Mouse (Mus musculus): ENCODE measurements around the gene Gm49378.

The Gm49378 gene

GRCm38 (mm10) chr14:55637795-55638194 lies at the start of gene Gm49378:
Gm49378 (minus strand) TSS chr14:55637895.
- no peak for DNase-seq (ENCODE audit: low read depth, low spot score)

GRCm38 (mm10) chr14:55682118-55682493 lies 44.4 kb upstream of the Gm49378 start:
- DNase-seq (ENCODE audit: low read depth, low spot score) = no peak

GRCm38 (mm10) chr14:55681160-55682117 lies 43.7 kb upstream of the Gm49378 start, which contains the start of gene Tinf2:
Tinf2 (minus strand) TSS chr14:55681820.
- peak; percentile 92 for DNase-seq (ENCODE audit: low read depth, low spot score)

GRCm38 (mm10) chr14:55677615-55678014 lies 39.9 kb upstream of the Gm49378 start:
- no peak for DNase-seq (ENCODE audit: low read depth, low spot score)

- DNase-seq (ENCODE audit: low read depth, low spot score) = no peak
Observed at GRCm38 (mm10) chr14:55672741-55673060, 35.0 kb upstream of the Gm49378 start.

- DNase-seq (ENCODE audit: low read depth, low spot score) = peak; percentile 81
Observed at GRCm38 (mm10) chr14:55671833-55672740, 34.4 kb upstream of the Gm49378 start, which contains the start of the genes Gmpr2 and Nedd8. Gmpr2 (plus strand) TSS chr14:55671941. Nedd8 (minus strand) TSS chr14:55672124.

GRCm38 (mm10) chr14:55671486-55671832 lies 33.8 kb upstream of the Gm49378 start:
- DNase-seq (ENCODE audit: low read depth, low spot score) = no peak

GRCm38 (mm10) chr14:55660636-55661035 lies 22.9 kb upstream of the Gm49378 start:
- DNase-seq (ENCODE audit: low read depth, low spot score) = no peak

- peak; percentile 84 for DNase-seq (ENCODE audit: low read depth, low spot score)
Observed at GRCm38 (mm10) chr14:55659960-55660573, 22.4 kb upstream of the Gm49378 start, which contains the start of gene Mdp1. Mdp1 (minus strand) TSS chr14:55660508.

GRCm38 (mm10) chr14:55658011-55658410 lies 20.3 kb upstream of the Gm49378 start:
- DNase-seq (ENCODE audit: low read depth, low spot score) = no peak

- DNase-seq (ENCODE audit: low read depth, low spot score) = no peak
Observed at GRCm38 (mm10) chr14:55656935-55657334, 19.2 kb upstream of the Gm49378 start.

GRCm38 (mm10) chr14:55651528-55651927 lies 13.8 kb upstream of the Gm49378 start:
- no peak for DNase-seq (ENCODE audit: low read depth, low spot score)

GRCm38 (mm10) chr14:55649884-55650283 lies 12.2 kb upstream of the Gm49378 start, which contains the start of gene Tssk4:
Tssk4 (plus strand) TSS chr14:55650184.
- no peak for DNase-seq (ENCODE audit: low read depth, low spot score)

GRCm38 (mm10) chr14:55644261-55644888 lies 6.7 kb upstream of the Gm49378 start:
- DNase-seq (ENCODE audit: low read depth, low spot score) = no peak

GRCm38 (mm10) chr14:55643060-55643907 lies 5.6 kb upstream of the Gm49378 start, which contains the start of gene Tm9sf1:
Tm9sf1 (minus strand) TSS chr14:55643806.
- peak; percentile 68 for DNase-seq (ENCODE audit: low read depth, low spot score)

- no peak for DNase-seq (ENCODE audit: low read depth, low spot score)
Observed at GRCm38 (mm10) chr14:55642679-55643059, 5.0 kb upstream of the Gm49378 start.

GRCm38 (mm10) chr14:55641291-55641690 lies 3.6 kb upstream of the Gm49378 start:
- no peak for DNase-seq (ENCODE audit: low read depth, low spot score)

GRCm38 (mm10) chr14:55640816-55641215 lies 3.1 kb upstream of the Gm49378 start:
- no peak for DNase-seq (ENCODE audit: low read depth, low spot score)

- DNase-seq (ENCODE audit: low read depth, low spot score) = peak; percentile 82
Observed at GRCm38 (mm10) chr14:55635523-55636007, 2.1 kb downstream of the Gm49378 start, which contains the start of gene Ipo4. Ipo4 (minus strand) TSS chr14:55635957.

Measured in retina, postnatal 7 days (tissue).